Mouse (Mus musculus) spleen, adult 2 months (tissue): ENCODE data around the gene Vamp3.

Source experiments
- CTCF ChIP-seq: fragments of 200-500 bp; IDR thresholded peaks from 2 replicates; pipeline ENCODE4 v1.5.1; 2011; ENCODE audit warnings: mild to moderate bottlenecking, inconsistent platforms; ENCODE audit not compliant: insufficient read depth, insufficient read length, insufficient replicate concordance; ENCODE audit errors: extremely low read depth
- POLR2A ChIP-seq: fragments of 200-500 bp; IDR thresholded peaks from 2 replicates; pipeline ENCODE4 v1.6.1; 2011; ENCODE audit warnings: low read depth, low read length, inconsistent platforms

- TF ChIP-seq CTCF: no peak
- TF ChIP-seq POLR2A: no peak
These were observed 48.7 kb upstream of the Vamp3 start for GRCm38 (mm10) chr4:151106468-151106867.
